In the genomic region with DNA sequence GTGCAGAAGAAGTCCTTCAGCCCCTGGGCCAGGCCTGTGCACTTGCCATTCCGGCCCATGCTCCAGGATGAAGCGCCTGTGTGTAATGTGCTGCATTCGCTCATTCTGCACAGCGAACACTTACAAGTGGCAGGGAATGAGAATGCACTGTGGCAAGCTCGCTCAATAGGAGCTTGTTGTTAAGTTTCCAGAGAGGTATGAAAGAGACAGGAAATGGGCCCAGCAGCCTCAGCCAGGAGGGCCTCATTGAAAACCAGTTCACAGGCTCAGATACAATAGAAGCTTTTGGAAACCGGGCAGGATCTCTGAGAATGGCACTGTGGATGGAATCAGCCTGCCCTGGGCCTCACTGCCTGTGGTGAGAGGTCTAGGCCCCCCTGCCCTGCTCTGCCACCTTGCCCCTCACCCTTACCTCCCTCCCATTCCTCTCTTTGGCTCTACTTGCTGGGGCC, we compare ENCODE assay signal across 11 mouse cellular contexts.
DNase-seq lines count a peak whose midpoint lies in the region; ATAC-seq and TF ChIP-seq lines count a peak whose summit lies in the region.
"Had no signal": no experiment of that assay in that cellular context is flagged by ENCODE, and none has a peak within 500 bp of the region (broad histone marks: within the 10 kb centered on the region; RNA-seq: fewer than 3 reads in every experiment).

No protein-coding gene starts in this region.

- no peak for ATAC-seq in lung, embryonic 15.5 days (ENCODE audit: borderline replicate concordance, extremely low read depth, low FRiP score, low TSS enrichment)
- ATAC-seq in forebrain, embryonic 15.5 days (replicated peaks), result peak; percentile 96

- 56% methylated on average over 6 of the region's 6 CpGs for WGBS in lung, embryonic 15.5 days
- WGBS in forebrain, embryonic 15.5 days, result 9% methylated on average over 6 of the region's 6 CpGs

- DNase-seq in lung, adult 18-20 months, result no peak
- DNase-seq in left cerebral cortex, adult 2 months (ENCODE audit: extremely low spot score in 1 of 2, low spot score in 2 of 2), result peak in 1 of 2 experiments; percentile 52
- peak; percentile 34 for DNase-seq in right cerebral cortex, postnatal 14 days
- no peak for DNase-seq in kidney, postnatal 14 days
- no peak for DNase-seq in testis, postnatal 14 days (ENCODE audit: low spot score)
- DNase-seq in adrenal gland, adult (ENCODE audit: inconsistent age in 2 of 2, low spot score in 1 of 2), result no peak

- H3K9ac ChIP-seq in lung, embryonic 15.5 days, result no peak overlapping the region
- H3K9ac ChIP-seq in forebrain, embryonic 15.5 days (replicated peaks), result no peak overlapping the region
- H3K9ac ChIP-seq: heart, embryonic 15.5 days; liver, embryonic 15.5 days had no signal

- H3K27me3 ChIP-seq in lung, embryonic 15.5 days, result no peaks in the 10 kb centered on the region
- no peaks in the 10 kb centered on the region for H3K27me3 ChIP-seq in forebrain, embryonic 15.5 days
- H3K27me3 ChIP-seq: CH12.LX; heart, embryonic 15.5 days; liver, embryonic 15.5 days had no signal

- peak; percentile 16 for TF ChIP-seq CTCF in left cerebral cortex, adult 2 months (IDR thresholded peaks at IDR 0.05)

- no peaks in the 10 kb centered on the region for H3K36me3 ChIP-seq in lung, embryonic 15.5 days
- no peaks in the 10 kb centered on the region for H3K36me3 ChIP-seq in forebrain, embryonic 15.5 days
- H3K36me3 ChIP-seq: heart, embryonic 15.5 days; liver, embryonic 15.5 days had no signal

- no peaks in the 10 kb centered on the region for H3K9me3 ChIP-seq in lung, embryonic 15.5 days
- H3K9me3 ChIP-seq in forebrain, embryonic 15.5 days, result no peaks in the 10 kb centered on the region
- H3K9me3 ChIP-seq: heart, embryonic 15.5 days; liver, embryonic 15.5 days had no signal

- H3K4me2 ChIP-seq in lung, embryonic 15.5 days, result no peak overlapping the region
- H3K4me2 ChIP-seq in forebrain, embryonic 15.5 days (replicated peaks), result no peak overlapping the region
- H3K4me2 ChIP-seq: heart, embryonic 15.5 days; liver, embryonic 15.5 days had no signal

- H3K27ac ChIP-seq in lung, embryonic 15.5 days, result peak overlapping the region; percentile 70
- peak overlapping the region; percentile 60 for H3K27ac ChIP-seq in forebrain, embryonic 15.5 days (replicated peaks)
- H3K27ac ChIP-seq in left cerebral cortex, adult 2 months, result peak overlapping the region; percentile 53; the same call in 1 of the 2 replicates
- H3K27ac ChIP-seq: heart, embryonic 15.5 days; liver, embryonic 15.5 days had no signal

- H3K4me1 ChIP-seq in lung, embryonic 15.5 days, result 0 out of 2 replicates have a peak, but pooled peaks cover 2% of the 10 kb centered on the region
- peaks cover 4% of the 10 kb centered on the region for H3K4me1 ChIP-seq in forebrain, embryonic 15.5 days
- H3K4me1 ChIP-seq: heart, embryonic 15.5 days; liver, embryonic 15.5 days had no signal

- H3K4me3 ChIP-seq in lung, embryonic 15.5 days, result no peak overlapping the region
- no peak overlapping the region for H3K4me3 ChIP-seq in forebrain, embryonic 15.5 days
- no peak overlapping the region for H3K4me3 ChIP-seq in left cerebral cortex, adult 2 months
- H3K4me3 ChIP-seq: heart, embryonic 15.5 days; liver, embryonic 15.5 days had no signal

- intact Hi-C loops in left cerebral cortex, adult 2 months (cut with DNase I), result no loop called here
